Mouse (Mus musculus): ENCODE results near the gene H2al1d. TPM values are rescaled to one million over a fixed set of nuclear protein-coding genes. Genes with fewer than 3 reads are reported as not detected.

The H2al1d gene
- total RNA-seq, 2 experiments from 2014 or later: not detected

Other genes with a start within 250 kb of the H2al1d start
- not detected for gene H2al1a, start 9.6 kb upstream of the H2al1d start, total RNA-seq (2021)
- not detected for gene H2al1b, start 6.4 kb upstream of the H2al1d start, total RNA-seq (2021)
- gene H2al1c, start 3.2 kb upstream of the H2al1d start, total RNA-seq (2021): not detected
- not detected for gene H2al1e, start 3.1 kb downstream of the H2al1d start, total RNA-seq (2021)
- not detected for gene H2al1f, start 6.3 kb downstream of the H2al1d start, total RNA-seq (2021)
- gene H2al1g, start 9.4 kb downstream of the H2al1d start, total RNA-seq (2021): not detected
- not detected for gene H2al1h, start 12.7 kb downstream of the H2al1d start, total RNA-seq (2021)
- not detected for gene H2al1i, start 15.8 kb downstream of the H2al1d start, total RNA-seq (2021)
- not detected for gene H2al1j, start 19.0 kb downstream of the H2al1d start, total RNA-seq (2021)

Data from gastrocnemius, postnatal 36 days (tissue).